Mouse (Mus musculus) urinary bladder, adult 18-20 months (tissue): ENCODE data around the gene Psmb1.
"Not testable (repeated sequence)": the region's sequence is repeated elsewhere in the genome, so short reads cannot be mapped to it uniquely, and the experiment has no call there.

Experiments
- DNase-seq, 2 experiments: peaks; one replicate each; pipeline ENCODE4 v3.0.0; 2022; ENCODE audit warnings: low spot score in 2 of 2, mixed read lengths in 2 of 2

Psmb1 gene

GRCm38 (mm10) chr17:15499656-15500394, at the start of gene Psmb1, which contains the start of gene Tbp:
Psmb1 (minus strand) TSS chr17:15499751.
Tbp (plus strand) TSS chr17:15499888.
- DNase-seq, result peak; percentile 95 to 97

DNA sequence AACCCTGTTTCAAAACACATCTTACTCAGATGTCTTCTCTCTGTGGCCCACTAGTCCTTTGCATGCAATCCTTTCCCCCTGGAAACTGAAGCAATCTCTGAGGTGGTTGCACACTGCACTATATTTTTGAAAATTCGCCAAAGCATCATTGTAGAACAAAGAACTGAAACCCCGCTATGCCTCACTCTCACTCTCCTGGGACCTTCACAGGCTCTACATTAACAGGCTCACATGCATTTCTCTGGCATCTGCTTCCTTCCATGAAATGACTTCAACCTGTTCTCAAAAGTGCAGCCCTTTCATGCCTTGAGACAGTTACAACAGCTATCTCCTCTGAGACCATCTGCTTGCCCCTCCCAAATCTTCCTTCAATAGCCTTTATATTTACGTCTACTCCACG, 46.9 kb upstream of the Psmb1 start:
- DNase-seq, result no peak

GRCm38 (mm10) chr17:15543868-15544267, 44.3 kb upstream of the Psmb1 start:
- not testable (repeated sequence) for DNase-seq

- no peak for DNase-seq
Measured at GRCm38 (mm10) chr17:15540309-15540708, 40.8 kb upstream of the Psmb1 start.

- DNase-seq, result no peak
Measured at GRCm38 (mm10) chr17:15536457-15536904, 36.9 kb upstream of the Psmb1 start.

DNA sequence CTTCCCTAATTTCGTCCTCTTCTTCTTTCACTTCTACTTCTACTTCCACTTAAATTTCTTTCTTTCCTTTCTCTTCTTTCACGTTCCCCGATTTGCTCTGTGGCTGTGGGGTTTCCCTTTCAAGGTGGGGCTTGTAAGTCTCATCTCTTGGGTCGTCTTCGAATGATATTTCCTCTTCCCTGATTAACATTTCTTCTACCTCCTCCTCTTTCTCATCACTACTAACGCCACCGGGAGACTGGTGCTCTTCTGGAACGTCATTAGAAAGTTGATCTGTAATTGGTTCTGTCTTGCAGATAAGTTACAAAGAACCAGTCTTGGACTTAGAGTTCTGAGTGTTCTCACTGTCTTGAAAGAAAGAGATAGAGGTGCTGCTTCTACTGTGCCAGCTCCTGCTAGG, 36.4 kb upstream of the Psmb1 start:
- no peak for DNase-seq

DNA sequence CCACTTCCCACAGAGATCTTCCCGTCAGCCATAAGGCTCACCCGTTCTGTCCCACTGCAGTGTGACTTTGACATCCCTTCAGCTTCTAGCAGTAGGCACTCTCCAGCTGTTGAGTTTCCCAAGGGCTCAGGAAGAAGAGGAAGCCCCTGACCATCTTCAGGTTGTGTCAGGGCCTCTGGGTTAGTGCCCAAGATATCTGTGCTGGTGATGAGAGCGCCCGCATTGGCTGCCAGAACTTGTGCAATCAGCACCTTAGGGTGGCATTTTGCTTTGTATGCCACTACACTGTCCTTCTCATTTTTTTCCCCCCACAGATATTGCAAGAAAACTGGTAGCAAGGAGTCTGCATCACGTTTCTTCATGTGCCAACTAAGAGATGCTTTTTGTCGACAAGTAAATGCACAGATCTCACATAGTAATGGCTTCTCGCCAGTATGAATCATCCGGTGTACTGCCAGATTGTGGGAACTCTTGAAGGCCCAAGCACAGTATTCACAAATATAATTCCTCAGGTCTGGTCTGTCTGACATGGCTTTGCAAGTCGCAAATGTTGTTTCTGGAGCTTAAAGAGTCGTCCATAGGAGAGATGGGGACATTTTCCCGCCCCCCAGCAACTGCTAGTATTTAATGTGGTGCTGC, 35.7 kb upstream of the Psmb1 start:
- DNase-seq, result no peak

DNA sequence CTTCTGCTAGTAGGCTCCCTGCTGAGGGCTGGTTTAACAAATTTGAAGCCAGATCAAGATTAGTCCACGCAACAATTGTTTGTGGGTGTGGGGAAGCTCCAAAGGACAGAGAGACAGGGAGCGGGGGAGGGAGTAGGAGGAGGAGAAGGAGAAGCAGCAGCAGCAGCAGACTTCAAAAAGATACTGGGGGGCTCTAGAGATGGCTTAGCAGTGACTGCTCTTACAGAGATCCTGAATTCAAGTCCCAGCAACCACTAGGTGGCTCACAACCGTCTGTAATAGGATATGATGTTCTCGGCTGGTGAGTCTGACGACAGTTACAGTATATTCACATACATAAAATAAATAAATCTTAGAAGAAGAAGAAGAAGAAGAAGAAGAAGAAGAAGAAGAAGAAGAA, 30.6 kb upstream of the Psmb1 start:
- peak in 1 of 2 experiments; percentile 9 for DNase-seq

DNA sequence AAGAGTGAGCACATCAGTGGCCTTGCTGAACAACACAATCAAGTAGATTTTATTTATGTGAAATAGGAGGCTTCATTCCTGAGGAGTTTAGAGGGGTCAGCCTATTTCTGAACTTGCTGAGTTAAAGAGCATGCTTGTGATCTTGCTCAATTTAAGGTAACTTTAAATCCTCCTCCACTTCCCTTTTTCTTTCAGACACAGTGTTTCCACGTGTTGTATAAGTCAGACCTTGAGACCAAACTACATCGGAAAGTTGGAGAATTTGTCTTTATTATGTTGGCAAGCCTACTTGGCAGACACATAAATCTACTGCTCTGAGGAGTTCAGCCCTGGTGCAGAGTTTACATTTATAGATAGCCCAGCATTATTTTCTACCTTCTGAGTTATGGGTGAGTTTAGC, 29.3 kb upstream of the Psmb1 start:
- no peak for DNase-seq

GRCm38 (mm10) chr17:15527811-15528136, 28.2 kb upstream of the Psmb1 start:
- no peak for DNase-seq

- peak; percentile 90 to 94 for DNase-seq
Measured at GRCm38 (mm10) chr17:15526986-15527810, 27.6 kb upstream of the Psmb1 start, which contains the start of gene Pdcd2. Pdcd2 (minus strand) TSS chr17:15527301.

GRCm38 (mm10) chr17:15526304-15526703, 26.8 kb upstream of the Psmb1 start:
- no peak for DNase-seq

GRCm38 (mm10) chr17:15518766-15519165, 19.2 kb upstream of the Psmb1 start:
- no peak for DNase-seq

DNA sequence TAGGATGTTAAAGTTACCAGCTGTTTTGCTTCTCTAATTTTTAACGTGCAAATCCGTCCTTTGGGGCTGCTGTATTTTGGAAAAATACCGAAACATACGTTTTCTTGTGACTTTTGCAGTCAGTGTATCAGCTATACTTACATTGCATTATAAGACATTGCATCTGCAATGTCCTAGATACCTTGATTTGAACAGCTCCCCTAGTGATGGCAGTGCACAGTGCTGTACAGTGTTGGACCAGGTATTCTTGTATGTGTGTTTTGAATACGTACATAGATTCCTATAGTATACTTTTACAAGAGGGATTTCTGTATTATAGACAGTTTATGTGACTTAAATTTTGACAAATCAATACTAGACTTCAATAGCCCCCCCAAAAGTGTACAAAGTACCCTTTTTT, 18.6 kb upstream of the Psmb1 start:
- DNase-seq, result no peak

DNA sequence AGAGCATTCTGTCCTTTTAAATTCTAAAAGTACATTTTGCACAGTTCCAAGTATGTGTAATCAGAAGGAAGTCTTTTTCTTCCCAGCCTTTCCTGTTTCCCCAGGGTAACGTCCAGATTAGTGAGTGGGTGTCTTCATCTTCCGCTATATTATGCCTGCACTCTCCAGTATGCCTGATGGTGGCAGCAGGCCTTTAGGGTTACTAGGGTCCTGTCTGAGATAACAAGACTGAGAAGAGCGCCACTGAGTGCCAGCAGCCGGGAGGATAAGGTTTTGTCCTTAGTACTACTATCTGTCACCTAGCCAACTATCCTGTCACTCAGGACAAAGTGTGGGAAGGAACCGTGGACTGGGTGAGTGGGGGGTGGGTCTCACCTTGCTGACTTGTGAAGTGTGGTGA, 18.2 kb upstream of the Psmb1 start:
- no peak for DNase-seq

DNA sequence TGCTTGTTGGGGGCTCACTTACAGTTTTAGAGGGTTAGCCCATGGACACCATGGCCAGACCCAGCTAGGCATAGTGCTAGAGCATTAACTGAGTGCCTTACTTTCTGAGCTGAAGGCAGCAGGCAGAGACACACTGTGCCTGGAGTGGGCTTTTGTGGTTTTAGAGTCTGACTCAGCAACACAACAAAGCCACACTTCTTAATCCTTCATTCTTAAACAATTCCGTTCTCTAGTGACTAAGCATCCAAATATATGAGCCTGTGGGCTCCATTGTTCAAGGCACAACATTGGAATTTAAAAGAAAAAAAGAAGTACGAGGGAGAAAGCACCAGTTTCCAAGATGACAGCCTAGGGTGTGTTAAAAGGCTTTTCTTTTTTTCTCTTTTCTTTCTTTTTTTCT, 11.1 kb upstream of the Psmb1 start:
- DNase-seq, result no peak

GRCm38 (mm10) chr17:15498753-15499113, 818 bp downstream of the Psmb1 start:
- DNase-seq, result no peak

DNA sequence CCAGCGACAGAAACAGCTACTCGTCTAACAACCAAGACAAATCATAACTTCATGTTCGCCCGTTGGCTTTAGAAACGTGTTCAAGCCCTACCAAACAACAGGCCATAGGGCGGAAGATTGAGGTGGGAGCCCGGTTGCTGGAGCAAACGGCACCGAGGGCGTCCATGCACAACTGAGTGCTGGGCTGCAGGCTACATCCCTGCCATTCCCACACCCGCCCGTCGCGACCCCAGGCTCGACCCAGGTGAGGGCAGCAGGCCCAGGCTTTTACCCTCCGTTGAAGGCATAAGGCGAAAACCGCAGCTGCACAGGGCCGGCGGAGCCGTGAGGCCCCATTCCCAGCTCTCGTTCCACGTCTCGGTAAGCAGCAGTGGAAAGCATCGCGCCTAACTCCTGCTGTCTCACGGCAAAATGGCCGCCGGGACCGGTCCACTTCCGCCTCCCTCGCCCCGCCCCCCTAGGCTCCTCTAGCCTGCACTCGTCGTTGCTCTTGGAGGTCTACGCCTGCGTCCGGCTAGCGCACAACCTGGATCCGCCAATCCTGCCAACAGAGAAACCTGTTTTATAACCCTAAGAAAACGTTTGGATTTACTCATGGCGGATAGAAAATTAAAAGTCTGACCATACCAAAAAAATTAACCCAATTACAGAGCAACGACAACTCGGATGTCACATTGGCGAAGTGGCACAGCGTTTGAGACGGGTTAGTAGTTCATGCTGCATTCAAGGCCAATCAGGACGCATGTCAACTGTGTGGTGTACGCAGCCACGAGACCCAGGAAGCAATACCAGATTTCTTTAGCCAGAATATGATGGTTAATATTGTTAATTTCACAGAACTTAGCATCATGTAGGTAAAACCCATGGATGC, 1.4 kb downstream of the Psmb1 start:
- DNase-seq, result peak; percentile 90 to 91

- DNase-seq, result no peak
Measured at GRCm38 (mm10) chr17:15490542-15490941, 9.0 kb downstream of the Psmb1 start.

DNA sequence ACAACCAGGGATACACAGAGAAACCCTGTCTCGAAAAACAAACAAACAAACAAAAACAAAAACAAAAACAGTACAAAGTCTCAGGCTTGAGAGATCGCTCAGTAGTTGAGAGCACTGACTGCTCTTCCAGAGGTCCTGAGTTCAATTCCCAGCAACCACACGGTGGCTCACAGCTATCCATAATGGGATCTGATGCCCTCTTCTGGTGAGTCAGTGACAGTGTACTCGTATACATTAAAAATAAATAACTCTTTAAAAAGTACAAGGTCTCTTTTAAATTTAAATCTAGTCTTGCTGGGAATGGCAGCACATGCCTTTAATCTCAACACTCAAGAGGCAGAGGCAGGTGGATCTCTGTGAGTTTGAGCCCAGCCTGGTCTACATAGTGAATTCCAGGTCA, 26.9 kb downstream of the Psmb1 start:
- no peak for DNase-seq

DNA sequence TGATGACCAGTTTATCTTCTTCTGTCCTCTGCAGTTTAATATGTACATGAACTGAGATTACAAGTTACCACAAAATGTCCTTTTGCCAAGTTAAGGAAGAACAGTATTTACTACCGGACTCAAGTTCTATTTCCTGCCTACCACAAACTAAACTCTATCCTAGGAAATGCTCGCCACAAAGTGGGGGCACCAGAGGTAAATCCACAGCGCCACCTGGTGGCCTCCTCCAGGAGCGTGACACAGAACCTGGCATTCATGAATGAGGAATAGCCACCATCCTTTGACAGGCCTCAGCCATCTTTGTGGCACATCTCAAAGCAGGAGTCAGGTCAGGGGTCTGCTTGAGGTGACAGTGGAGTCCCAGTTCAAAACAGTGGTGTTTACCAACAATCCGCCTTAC, 31.9 kb downstream of the Psmb1 start:
- peak; percentile 18 to 42 for DNase-seq
